Mouse (Mus musculus) MEL (cell line): ENCODE data around the gene Adgrf5.

Experiments
- CHD1 ChIP-seq: IDR thresholded peaks from 2 replicates; pipeline ENCODE4 v1.6.1; 2012; ENCODE audit warnings: low read depth, mild to moderate bottlenecking, inconsistent platforms, low read length, improper control_type of control experiment
- CTCF ChIP-seq, 3 experiments: IDR thresholded peaks in 2 of 3; conservative IDR thresholded peaks in 1 of 3; 2 replicates each; pipeline ENCODE4 v1.5.1; 2011 to 2012; ENCODE audit warnings: low read length in 3 of 3, low read depth in 2 of 3, mild to moderate bottlenecking in 2 of 3, improper control_type of control experiment in 1 of 3, inconsistent platforms in 1 of 3, mixed read lengths in 1 of 3, moderate library complexity in 1 of 3; ENCODE audit not compliant: control insufficient read depth in 1 of 3, insufficient read depth in 1 of 3, poor library complexity in 1 of 3, severe bottlenecking in 1 of 3
- EP300 ChIP-seq, 2 experiments: IDR thresholded peaks; 2 replicates each; pipeline ENCODE4 v1.6.1; 2011; ENCODE audit warnings: improper control_type of control experiment in 2 of 2, low read length in 2 of 2, low read depth in 1 of 2, mild to moderate bottlenecking in 1 of 2
- GATA1 ChIP-seq: IDR thresholded peaks from 2 replicates; pipeline ENCODE4 v1.6.1; 2011; ENCODE audit warnings: low read depth, low read length, improper control_type of control experiment
- HCFC1 ChIP-seq: IDR thresholded peaks from 2 replicates; pipeline ENCODE4 v1.6.1; 2012; ENCODE audit warnings: low read depth, mild to moderate bottlenecking, inconsistent platforms, low read length, improper control_type of control experiment, moderate library complexity
- POLR2A ChIP-seq, 2 experiments: IDR thresholded peaks; 2 replicates each; pipeline ENCODE4 v1.6.1; 2011 to 2012; ENCODE audit warnings: low read length in 2 of 2, mild to moderate bottlenecking in 2 of 2, control low read depth in 1 of 2, improper control_type of control experiment in 1 of 2, low read depth in 1 of 2, moderate library complexity in 1 of 2; ENCODE audit not compliant: control insufficient read depth in 1 of 2, insufficient read depth in 1 of 2, poor library complexity in 1 of 2
- RCOR1 ChIP-seq: IDR thresholded peaks from 2 replicates; pipeline ENCODE4 v1.6.1; 2012; ENCODE audit warnings: low read depth, mild to moderate bottlenecking, inconsistent platforms, low read length, improper control_type of control experiment
- SIN3A ChIP-seq: IDR thresholded peaks from 2 replicates; pipeline ENCODE4 v1.6.1; 2012; ENCODE audit warnings: low read length, improper control_type of control experiment, inconsistent platforms
- TCF12 ChIP-seq: IDR thresholded peaks from 2 replicates; pipeline ENCODE4 v1.6.1; 2014; ENCODE audit warnings: low read depth, mild to moderate bottlenecking, inconsistent platforms, low read length, improper control_type of control experiment, moderate library complexity
- USF1 ChIP-seq: IDR thresholded peaks from 2 replicates; pipeline ENCODE4 v1.6.1; 2014; ENCODE audit warnings: low read depth, mild to moderate bottlenecking, inconsistent platforms, low read length, improper control_type of control experiment, moderate library complexity
- USF2 ChIP-seq, 2 experiments: IDR thresholded peaks; 2 replicates each; pipeline ENCODE4 v1.6.1; 2011 to 2012; ENCODE audit warnings: improper control_type of control experiment in 2 of 2, low read length in 2 of 2, borderline replicate concordance in 1 of 2, inconsistent platforms in 1 of 2, low read depth in 1 of 2, mild to moderate bottlenecking in 1 of 2; ENCODE audit not compliant: insufficient read depth in 1 of 2
- ZNF384 ChIP-seq: IDR thresholded peaks from 2 replicates; pipeline ENCODE4 v1.6.1; 2012; ENCODE audit warnings: low read depth, mild to moderate bottlenecking, inconsistent platforms, low read length, improper control_type of control experiment

DNA sequence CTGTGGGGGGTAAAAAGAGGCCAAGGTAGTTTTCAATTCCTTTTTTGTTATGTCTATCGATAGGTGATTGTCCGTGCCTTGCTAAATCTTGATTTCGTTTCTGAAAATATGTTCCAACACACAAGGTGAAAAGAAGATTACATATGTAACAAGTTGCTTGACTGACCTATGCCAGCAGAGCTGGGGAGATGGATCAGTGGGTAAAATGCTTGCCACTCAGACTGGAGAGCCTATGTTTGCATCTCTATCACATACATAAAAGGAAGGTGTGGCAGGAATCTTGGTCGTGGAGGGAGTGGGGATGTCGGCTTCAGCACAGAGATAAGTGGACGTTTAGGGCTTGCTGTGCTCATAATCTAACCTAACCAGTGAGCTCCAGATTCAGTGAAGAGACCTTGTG is 3.7 kb downstream of the Adgrf5 start:
- no peak for TF ChIP-seq SIN3A
- no peak for TF ChIP-seq GATA1
- no peak for TF ChIP-seq ZNF384
- TF ChIP-seq TCF12, result no peak
- TF ChIP-seq POLR2A (IDR thresholded peaks at IDR 0.05; ENCODE audit: control insufficient read depth in 1 of 2, insufficient read depth in 1 of 2, low read depth in 1 of 2, low read length in 2 of 2, poor library complexity in 1 of 2), result no peak
- TF ChIP-seq CHD1, result no peak
- no peak for TF ChIP-seq CTCF (IDR thresholded peaks at IDR 0.05 in 2 of 3, conservative IDR thresholded peaks at IDR 0.05 in 1 of 3; ENCODE audit: control insufficient read depth in 1 of 3, insufficient read depth in 1 of 3, low read depth in 2 of 3, low read length in 3 of 3, poor library complexity in 1 of 3, severe bottlenecking in 1 of 3)
- TF ChIP-seq USF1, result no peak
- TF ChIP-seq RCOR1, result no peak
- no peak for TF ChIP-seq HCFC1
- TF ChIP-seq EP300 (IDR thresholded peaks at IDR 0.05; ENCODE audit: low read depth in 1 of 2, low read length in 2 of 2), result no peak
- no peak for TF ChIP-seq USF2 (IDR thresholded peaks at IDR 0.05; ENCODE audit: borderline replicate concordance in 1 of 2, insufficient read depth in 1 of 2, low read depth in 1 of 2, low read length in 2 of 2)
